Mouse (Mus musculus) cerebellum, adult 2 months (tissue): ENCODE results near the gene Cbx7.

Experiments used
- CTCF ChIP-seq: fragments of 200-500 bp; IDR thresholded peaks from 2 replicates; pipeline ENCODE4 v1.5.1; 2011; ENCODE audit warnings: low read depth, mild to moderate bottlenecking, control low read depth, low read length, moderate library complexity, borderline replicate concordance; ENCODE audit not compliant: insufficient read depth
- POLR2A ChIP-seq: fragments of 200-500 bp; IDR thresholded peaks from 2 replicates; pipeline ENCODE4 v1.6.1; 2011; ENCODE audit warnings: low read length, control low read depth, borderline replicate concordance; ENCODE audit not compliant: insufficient read depth

DNA sequence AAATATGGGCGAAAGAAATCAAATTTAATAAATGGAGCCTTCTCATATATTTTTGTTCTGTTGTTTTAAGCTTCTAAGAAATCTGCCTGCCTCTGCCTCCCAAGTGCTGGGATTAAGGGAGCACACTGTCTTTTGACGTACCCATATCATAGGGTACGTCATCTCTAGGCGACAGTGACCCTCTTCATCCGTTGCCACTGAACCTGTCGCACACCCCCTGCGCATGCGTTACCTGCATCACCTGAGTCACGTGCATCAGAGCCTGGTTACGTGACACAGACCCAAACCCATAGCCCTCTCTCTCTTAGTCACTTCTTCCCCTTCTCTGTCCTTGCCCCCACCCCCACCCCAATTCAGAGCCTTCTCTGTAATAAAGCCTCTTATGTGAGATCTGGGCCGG lies 1.3 kb upstream of the Cbx7 start:
- no peak for TF ChIP-seq POLR2A
- TF ChIP-seq CTCF, result no peak
